Mouse (Mus musculus): ENCODE measurements around the gene Tfap2b. TPM values are rescaled to one million over a fixed set of nuclear protein-coding genes. Genes with fewer than 3 reads are reported as not detected.

Gene Tfap2b
- polyA plus RNA-seq, 1 experiment from 2014 or later = 54.5 TPM

- Histone ChIP-seq H3K4me3 (ENCODE audit: low read length) (peak overlapping the region; percentile 54), H3K27ac (ENCODE audit: low read length) (peak overlapping the region; percentile 69)
Measured at GRCm38 (mm10) chr1:19211546-19212154, 2.9 kb downstream of the Tfap2b start.

GRCm38 (mm10) chr1:19212691-19213090 lies 4.0 kb downstream of the Tfap2b start:
- 0 out of 2 replicates have a peak overlapping the region, but pooled peaks have one; percentile 50 for H3K27ac ChIP-seq (ENCODE audit: low read length)
- peak overlapping the region; percentile 37 for H3K4me2 ChIP-seq (replicated peaks; ENCODE audit: low read depth, low read length)
- peak overlapping the region; percentile 65 for H3K9ac ChIP-seq (replicated peaks; ENCODE audit: low read length)
- 0% methylated on average over 4 of the region's 4 CpGs for WGBS
- H3K4me1 ChIP-seq (ENCODE audit: insufficient read depth, low read length) = no peaks in the 10 kb centered on the region
- ATAC-seq (ENCODE audit: low FRiP score, low TSS enrichment) = no peak
- peaks cover 88% of the 10 kb centered on the region for H3K27me3 ChIP-seq (ENCODE audit: insufficient read depth, low read length)
- H3K9me3 ChIP-seq (ENCODE audit: low read length) = no peaks in the 10 kb centered on the region
- H3K36me3 ChIP-seq (ENCODE audit: insufficient read depth, low read length) = no peaks in the 10 kb centered on the region
- peak overlapping the region; percentile 54 for H3K4me3 ChIP-seq (ENCODE audit: low read length)

More at GRCm38 (mm10) chr1:19211546-19212154, 2.9 kb downstream of the Tfap2b start:
- WGBS = 3% methylated on average over 15 of the region's 15 CpGs
- Histone ChIP-seq H3K9ac (replicated peaks; ENCODE audit: low read length) (peak overlapping the region; percentile 53; the same call in 1 of the 2 replicates), H3K4me2 (replicated peaks; ENCODE audit: low read depth, low read length) (peak overlapping the region; percentile 42), H3K9me3 (ENCODE audit: low read length) (no peaks in the 10 kb centered on the region), H3K36me3 (ENCODE audit: insufficient read depth, low read length) (no peaks in the 10 kb centered on the region), H3K4me1 (ENCODE audit: insufficient read depth, low read length) (no peaks in the 10 kb centered on the region), H3K27me3 (ENCODE audit: insufficient read depth, low read length) (peaks cover 85% of the 10 kb centered on the region)
- peak; percentile 57; the same call in 1 of the 2 replicates for ATAC-seq (ENCODE audit: low FRiP score, low TSS enrichment)

DNA sequence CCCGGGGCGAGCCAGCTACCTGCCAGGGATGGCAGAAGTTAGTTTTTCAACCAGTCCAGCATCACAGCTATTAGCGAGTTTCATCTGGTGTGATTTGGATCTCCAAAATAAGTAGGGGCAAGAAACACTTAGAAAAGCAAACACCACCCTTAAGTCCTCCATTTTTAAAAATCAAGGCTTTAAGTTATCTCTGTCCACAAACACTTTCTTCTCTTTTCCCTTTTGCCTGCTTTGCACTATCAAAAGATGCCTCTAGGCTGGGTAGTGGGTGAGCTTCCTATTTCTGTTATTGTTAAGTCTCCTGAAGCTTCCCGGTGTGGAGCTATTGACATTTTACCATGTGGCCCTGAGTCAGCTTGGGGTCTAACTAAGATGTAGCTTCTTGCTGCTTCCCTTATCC lies 4.5 kb downstream of the Tfap2b start:
- H3K9ac ChIP-seq (replicated peaks; ENCODE audit: low read length) = peak overlapping the region; percentile 65
- peak overlapping the region; percentile 54 for H3K4me3 ChIP-seq (ENCODE audit: low read length)
- ATAC-seq (ENCODE audit: low FRiP score, low TSS enrichment) = no peak
- no peaks in the 10 kb centered on the region for H3K4me1 ChIP-seq (ENCODE audit: insufficient read depth, low read length)
- no peaks in the 10 kb centered on the region for H3K36me3 ChIP-seq (ENCODE audit: insufficient read depth, low read length)
- peaks cover 92% of the 10 kb centered on the region for H3K27me3 ChIP-seq (ENCODE audit: insufficient read depth, low read length)
- peak overlapping the region; percentile 37 for H3K4me2 ChIP-seq (replicated peaks; ENCODE audit: low read depth, low read length)
- H3K9me3 ChIP-seq (ENCODE audit: low read length) = no peaks in the 10 kb centered on the region
- WGBS = 0% methylated on average over 4 of the region's 4 CpGs
- 0 out of 2 replicates have a peak overlapping the region, but pooled peaks have one; percentile 50 for H3K27ac ChIP-seq (ENCODE audit: low read length)

DNA sequence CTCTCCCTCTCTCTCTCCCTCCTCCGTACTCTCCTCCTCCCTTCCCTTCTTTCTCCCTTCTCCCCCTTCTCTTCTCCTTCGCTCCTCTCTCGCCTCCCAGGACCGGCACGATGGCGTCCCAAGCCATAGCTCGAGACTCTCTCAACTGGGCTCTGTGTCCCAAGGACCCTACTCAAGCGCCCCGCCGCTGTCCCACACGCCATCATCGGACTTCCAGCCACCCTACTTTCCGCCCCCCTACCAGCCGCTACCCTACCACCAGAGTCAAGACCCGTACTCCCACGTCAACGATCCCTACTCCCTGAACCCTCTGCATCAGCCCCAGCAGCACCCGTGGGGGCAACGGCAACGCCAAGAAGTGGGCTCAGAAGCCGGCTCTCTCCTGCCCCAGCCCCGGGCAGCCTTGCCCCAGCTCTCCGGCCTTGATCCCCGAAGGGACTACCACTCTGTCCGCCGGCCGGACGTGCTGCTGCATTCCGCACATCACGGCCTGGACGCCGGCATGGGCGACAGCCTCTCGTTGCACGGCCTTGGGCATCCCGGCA lies 5.2 kb downstream of the Tfap2b start:
- under 1% methylated on average over 36 of the region's 36 CpGs for WGBS
- H3K27ac ChIP-seq (ENCODE audit: low read length) = 0 out of 2 replicates have a peak overlapping the region, but pooled peaks have one; percentile 7
- H3K4me1 ChIP-seq (ENCODE audit: insufficient read depth, low read length) = no peaks in the 10 kb centered on the region
- peak overlapping the region; percentile 54 for H3K4me3 ChIP-seq (ENCODE audit: low read length)
- no peaks in the 10 kb centered on the region for H3K36me3 ChIP-seq (ENCODE audit: insufficient read depth, low read length)
- H3K9me3 ChIP-seq (ENCODE audit: low read length) = no peaks in the 10 kb centered on the region
- peak overlapping the region; percentile 41 for H3K4me2 ChIP-seq (replicated peaks; ENCODE audit: low read depth, low read length)
- peak overlapping the region; percentile 68 for H3K9ac ChIP-seq (replicated peaks; ENCODE audit: low read length)
- H3K27me3 ChIP-seq (ENCODE audit: insufficient read depth, low read length) = peaks cover 92% of the 10 kb centered on the region
- ATAC-seq (ENCODE audit: low FRiP score, low TSS enrichment) = no peak

DNA sequence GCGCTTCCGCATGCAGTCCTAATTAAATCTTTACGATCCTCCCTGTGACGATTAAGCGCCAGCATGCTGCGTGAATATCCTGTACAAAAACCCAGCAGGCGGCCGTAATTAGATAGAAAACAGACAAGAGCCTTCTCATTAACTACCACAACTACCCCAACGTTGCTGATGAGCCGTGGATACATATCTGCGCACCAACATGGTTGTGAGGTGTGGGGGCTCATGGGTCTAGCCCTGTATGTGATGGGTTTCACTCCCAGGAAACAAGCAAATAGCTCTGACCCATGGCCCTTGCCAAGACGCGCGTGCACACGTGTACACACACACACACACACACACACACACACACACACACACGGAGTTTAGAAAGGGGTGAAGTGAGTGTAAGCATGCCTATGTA lies 8.7 kb downstream of the Tfap2b start:
- Histone ChIP-seq H3K4me1 (ENCODE audit: insufficient read depth, low read length) (no peaks in the 10 kb centered on the region), H3K36me3 (ENCODE audit: insufficient read depth, low read length) (no peaks in the 10 kb centered on the region), H3K4me2 (replicated peaks; ENCODE audit: low read depth, low read length) (peak overlapping the region; percentile 12; the same call in 1 of the 2 replicates), H3K4me3 (ENCODE audit: low read length) (peak overlapping the region; percentile 6; the same call in 1 of the 2 replicates), H3K9ac (replicated peaks; ENCODE audit: low read length) (no peak overlapping the region), H3K27ac (ENCODE audit: low read length) (no peak overlapping the region), H3K9me3 (ENCODE audit: low read length) (no peaks in the 10 kb centered on the region), H3K27me3 (ENCODE audit: insufficient read depth, low read length) (peaks cover 85% of the 10 kb centered on the region)
- WGBS = 10% methylated on average over 16 of the region's 16 CpGs
- ATAC-seq (ENCODE audit: low FRiP score, low TSS enrichment) = no peak

DNA sequence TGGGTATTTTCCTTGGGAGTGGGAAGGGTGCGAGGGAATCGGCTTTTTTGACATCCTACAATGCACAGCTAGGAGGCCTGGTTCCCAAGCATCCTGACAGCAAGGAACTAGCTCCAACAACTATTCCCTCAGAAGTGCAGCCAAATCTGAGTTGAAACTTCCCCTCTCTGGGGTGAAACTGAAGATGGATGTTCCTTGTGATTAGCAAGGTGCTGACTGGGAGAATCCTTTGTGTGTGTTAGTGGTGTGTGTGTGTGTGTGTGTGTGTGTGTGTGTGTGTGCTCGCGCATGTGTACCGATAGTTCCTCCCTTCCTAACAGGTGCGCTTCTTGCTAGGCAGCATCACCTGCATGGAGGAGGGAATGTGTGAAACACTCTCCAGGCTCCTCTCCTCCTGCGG lies 9.5 kb downstream of the Tfap2b start:
- Histone ChIP-seq H3K27ac (ENCODE audit: low read length) (no peak overlapping the region), H3K9me3 (ENCODE audit: low read length) (no peaks in the 10 kb centered on the region), H3K4me3 (ENCODE audit: low read length) (no peak overlapping the region), H3K27me3 (ENCODE audit: insufficient read depth, low read length) (peaks cover 85% of the 10 kb centered on the region), H3K4me1 (ENCODE audit: insufficient read depth, low read length) (no peaks in the 10 kb centered on the region), H3K9ac (replicated peaks; ENCODE audit: low read length) (no peak overlapping the region), H3K4me2 (replicated peaks; ENCODE audit: low read depth, low read length) (0 out of 2 replicates have a peak overlapping the region, but pooled peaks have one; percentile 12), H3K36me3 (ENCODE audit: insufficient read depth, low read length) (no peaks in the 10 kb centered on the region)
- WGBS = 8% methylated on average over 7 of the region's 7 CpGs
- ATAC-seq (ENCODE audit: low FRiP score, low TSS enrichment) = no peak

- Histone ChIP-seq H3K36me3 (ENCODE audit: insufficient read depth, low read length) (no peaks in the 10 kb centered on the region), H3K4me3 (ENCODE audit: low read length) (no peak overlapping the region), H3K4me2 (replicated peaks; ENCODE audit: low read depth, low read length) (no peak overlapping the region), H3K9ac (replicated peaks; ENCODE audit: low read length) (no peak overlapping the region), H3K9me3 (ENCODE audit: low read length) (no peaks in the 10 kb centered on the region), H3K27me3 (ENCODE audit: insufficient read depth, low read length) (peaks cover 85% of the 10 kb centered on the region), H3K27ac (ENCODE audit: low read length) (no peak overlapping the region), H3K4me1 (ENCODE audit: insufficient read depth, low read length) (no peaks in the 10 kb centered on the region)
- ATAC-seq (ENCODE audit: low FRiP score, low TSS enrichment) = no peak
Measured at GRCm38 (mm10) chr1:19219381-19219780, 10.7 kb downstream of the Tfap2b start.

- no peaks in the 10 kb centered on the region for H3K4me1 ChIP-seq (ENCODE audit: insufficient read depth, low read length)
- WGBS = 25% methylated on average over 1 of the region's 1 CpGs
Measured at GRCm38 (mm10) chr1:19220564-19220963, 11.8 kb downstream of the Tfap2b start.

GRCm38 (mm10) chr1:19221601-19222000 lies 12.9 kb downstream of the Tfap2b start:
- Histone ChIP-seq H3K4me3 (ENCODE audit: low read length) (no peak overlapping the region), H3K27me3 (ENCODE audit: insufficient read depth, low read length) (peaks cover 84% of the 10 kb centered on the region), H3K4me2 (replicated peaks; ENCODE audit: low read depth, low read length) (no peak overlapping the region), H3K27ac (ENCODE audit: low read length) (no peak overlapping the region), H3K36me3 (ENCODE audit: insufficient read depth, low read length) (no peaks in the 10 kb centered on the region), H3K4me1 (ENCODE audit: insufficient read depth, low read length) (no peaks in the 10 kb centered on the region), H3K9ac (replicated peaks; ENCODE audit: low read length) (no peak overlapping the region), H3K9me3 (ENCODE audit: low read length) (no peaks in the 10 kb centered on the region)
- whole genome bisulfite sequencing = 0% methylated on average over 7 of the region's 7 CpGs
- no peak for ATAC-seq (ENCODE audit: low FRiP score, low TSS enrichment)

More at GRCm38 (mm10) chr1:19220564-19220963, 11.8 kb downstream of the Tfap2b start:
- Histone ChIP-seq H3K9me3 (ENCODE audit: low read length) (no peaks in the 10 kb centered on the region), H3K27ac (ENCODE audit: low read length) (no peak overlapping the region), H3K36me3 (ENCODE audit: insufficient read depth, low read length) (no peaks in the 10 kb centered on the region), H3K4me3 (ENCODE audit: low read length) (no peak overlapping the region), H3K4me2 (replicated peaks; ENCODE audit: low read depth, low read length) (no peak overlapping the region), H3K9ac (replicated peaks; ENCODE audit: low read length) (no peak overlapping the region), H3K27me3 (ENCODE audit: insufficient read depth, low read length) (peaks cover 85% of the 10 kb centered on the region)
- ATAC-seq (ENCODE audit: low FRiP score, low TSS enrichment) = no peak

DNA sequence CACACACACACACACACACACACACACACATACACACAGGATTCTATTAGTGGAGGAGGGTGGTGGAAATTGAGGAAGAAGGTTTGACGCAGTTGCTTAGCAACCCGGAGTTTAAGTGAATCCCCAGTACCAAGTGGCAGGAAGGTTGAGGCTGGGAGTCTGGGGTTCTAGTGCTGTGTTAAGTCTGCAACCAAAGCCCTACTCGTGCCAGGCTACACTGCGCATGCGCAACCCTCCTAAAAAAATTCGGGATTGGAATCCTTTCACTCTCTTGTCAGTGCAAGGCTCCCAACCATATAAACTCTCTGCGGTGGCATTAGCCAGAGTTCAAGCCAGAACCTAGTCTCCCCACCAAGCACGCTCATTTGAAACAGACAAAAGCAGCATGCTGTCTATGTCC lies 18.0 kb downstream of the Tfap2b start:
- H3K27ac ChIP-seq (ENCODE audit: low read length) = no peak overlapping the region
- H3K9ac ChIP-seq (replicated peaks; ENCODE audit: low read length) = no peak overlapping the region
- no peak overlapping the region for H3K4me3 ChIP-seq (ENCODE audit: low read length)
- peaks cover 87% of the 10 kb centered on the region for H3K27me3 ChIP-seq (ENCODE audit: insufficient read depth, low read length)
- H3K36me3 ChIP-seq (ENCODE audit: insufficient read depth, low read length) = no peaks in the 10 kb centered on the region
- ATAC-seq (ENCODE audit: low FRiP score, low TSS enrichment) = peak; percentile 23; the same call in 1 of the 2 replicates
- H3K4me1 ChIP-seq (ENCODE audit: insufficient read depth, low read length) = no peaks in the 10 kb centered on the region
- WGBS = 11% methylated on average over 8 of the region's 8 CpGs
- no peak overlapping the region for H3K4me2 ChIP-seq (replicated peaks; ENCODE audit: low read depth, low read length)
- H3K9me3 ChIP-seq (ENCODE audit: low read length) = no peaks in the 10 kb centered on the region

Measured in kidney, embryonic 16.5 days (tissue).